Mouse (Mus musculus) midbrain, embryonic 16.5 days (tissue): ENCODE measurements around the gene Thy1. TPM values are rescaled to one million over a fixed set of nuclear protein-coding genes. Genes with fewer than 3 reads are reported as not detected.

Experiments used
- ATAC-seq: fragments of 200-750 bp; cut with Nextera tagmentation; 2 replicates; pipeline ENCODE4 v1.8.0; 2017; ENCODE audit warnings: moderate TSS enrichment
- H3K27ac ChIP-seq: fragments of 300-500 bp; sonication (generic); 2 replicates; pipeline ENCODE4 v1.5.1; 2014; ENCODE audit warnings: mild to moderate bottlenecking, low read length, mixed read lengths
- H3K27me3 ChIP-seq: fragments of 300-500 bp; sonication (generic); 2 replicates; pipeline ENCODE4 v1.6.1; 2014; ENCODE audit warnings: low read depth, low read length, mixed read lengths; ENCODE audit not compliant: control insufficient read depth, insufficient read depth
- H3K36me3 ChIP-seq: fragments of 300-500 bp; sonication (generic); 2 replicates; pipeline ENCODE4 v1.6.1; 2014; ENCODE audit warnings: mild to moderate bottlenecking, low read length, moderate library complexity, mixed read lengths; ENCODE audit not compliant: control insufficient read depth, insufficient read depth
- H3K4me1 ChIP-seq: fragments of 300-500 bp; sonication (generic); 2 replicates; pipeline ENCODE4 v1.6.1; 2014; ENCODE audit warnings: mild to moderate bottlenecking, low read length, mixed read lengths; ENCODE audit not compliant: control insufficient read depth, insufficient read depth
- H3K4me2 ChIP-seq: fragments of 300-500 bp; sonication (generic); 2 replicates; pipeline ENCODE4 v1.6.1; 2014; ENCODE audit warnings: mild to moderate bottlenecking, low read length, mixed read lengths
- H3K4me3 ChIP-seq: fragments of 300-500 bp; sonication (generic); 2 replicates; pipeline ENCODE4 v1.5.1; 2014; ENCODE audit warnings: low read depth, mild to moderate bottlenecking, low read length, moderate library complexity, mixed read lengths
- H3K9ac ChIP-seq: fragments of 300-500 bp; sonication (generic); 2 replicates; pipeline ENCODE4 v1.6.1; 2014; ENCODE audit warnings: low read depth, low read length, mixed read lengths
- H3K9me3 ChIP-seq: fragments of 300-500 bp; sonication (generic); replicated peaks from 2 replicates; pipeline ENCODE4 v1.6.1; 2014; ENCODE audit warnings: mild to moderate bottlenecking, low read length, mixed read lengths; ENCODE audit not compliant: control insufficient read depth, poor library complexity, severe bottlenecking
- WGBS: fragments of 180-500 bp; shearing (Covaris S2); extraction: QIAGEN DNeasy Blood & Tissue Kit; methylation state at CpG from one replicate; pipeline ENCODE4 v1.1.7; 2014; 5-methylcytosine and 5-hydroxymethylcytosine counted together
- polyA plus RNA-seq: library from polyadenylated mRNA; unstranded; fragments of >200 nt; fragmentation: Nextera tagmentation; extraction: Ambion mirVana; gene quantifications from 2 replicates; pipeline ENCODE4 v1.2.1, GENCODE M21; 2015

Thy1 gene
- polyA plus RNA-seq, 1 experiment from 2014 or later: 6.4 TPM

- Histone ChIP-seq H3K9me3 (no peaks in the 10 kb centered on the region), H3K27ac (no peak overlapping the region), H3K4me1 (peaks cover 5% of the 10 kb centered on the region), H3K4me3 (no peak overlapping the region), H3K36me3 (no peaks in the 10 kb centered on the region), H3K4me2 (peak overlapping the region; percentile 87; the same call in 1 of the 2 replicates), H3K27me3 (no peaks in the 10 kb centered on the region), H3K9ac (no peak overlapping the region)
- ATAC-seq: no peak
- 91% methylated on average over 6 of the region's 6 CpGs for WGBS
Observed at GRCm38 (mm10) chr9:44067960-44068330, 24.8 kb downstream of the Thy1 start.

- Histone ChIP-seq H3K4me2 (no peak overlapping the region), H3K4me3 (no peak overlapping the region), H3K4me1 (peaks cover 5% of the 10 kb centered on the region), H3K27ac (no peak overlapping the region), H3K36me3 (no peaks in the 10 kb centered on the region), H3K9me3 (no peaks in the 10 kb centered on the region), H3K9ac (no peak overlapping the region), H3K27me3 (no peaks in the 10 kb centered on the region)
- WGBS: 29% methylated on average over 7 of the region's 7 CpGs
- ATAC-seq: no peak
Observed at GRCm38 (mm10) chr9:44069252-44069651, 26.1 kb downstream of the Thy1 start.

GRCm38 (mm10) chr9:44070113-44070843 lies 27.1 kb downstream of the Thy1 start:
- ATAC-seq: no peak
- no peak overlapping the region for H3K27ac ChIP-seq
- H3K4me2 ChIP-seq: no peak overlapping the region
- H3K9me3 ChIP-seq: no peaks in the 10 kb centered on the region
- 84% methylated on average over 14 of the region's 14 CpGs for WGBS
- H3K36me3 ChIP-seq: no peaks in the 10 kb centered on the region
- peaks cover 5% of the 10 kb centered on the region for H3K4me1 ChIP-seq
- H3K27me3 ChIP-seq: no peaks in the 10 kb centered on the region
- H3K9ac ChIP-seq: no peak overlapping the region
- no peak overlapping the region for H3K4me3 ChIP-seq

GRCm38 (mm10) chr9:44070844-44071231 lies 27.7 kb downstream of the Thy1 start:
- ATAC-seq: no peak
- WGBS: 53% methylated on average over 8 of the region's 8 CpGs
- Histone ChIP-seq H3K9me3 (no peaks in the 10 kb centered on the region), H3K4me3 (no peak overlapping the region), H3K9ac (no peak overlapping the region), H3K4me2 (no peak overlapping the region), H3K27ac (no peak overlapping the region), H3K36me3 (no peaks in the 10 kb centered on the region), H3K4me1 (peaks cover 5% of the 10 kb centered on the region), H3K27me3 (no peaks in the 10 kb centered on the region)

- no peaks in the 10 kb centered on the region for H3K36me3 ChIP-seq
- peaks cover 4% of the 10 kb centered on the region for H3K4me1 ChIP-seq
- H3K27ac ChIP-seq: peak overlapping the region; percentile 77
- peak overlapping the region; percentile 28 for H3K4me2 ChIP-seq
- no peak overlapping the region for H3K4me3 ChIP-seq
- H3K9ac ChIP-seq: no peak overlapping the region
- no peaks in the 10 kb centered on the region for H3K27me3 ChIP-seq
- peak; percentile 72 for ATAC-seq
- 11% methylated on average over 11 of the region's 11 CpGs for WGBS
- H3K9me3 ChIP-seq: no peaks in the 10 kb centered on the region
Observed at GRCm38 (mm10) chr9:44071914-44072598, 28.9 kb downstream of the Thy1 start.

- Histone ChIP-seq H3K27me3 (no peaks in the 10 kb centered on the region), H3K9ac (no peak overlapping the region), H3K4me3 (no peak overlapping the region), H3K4me2 (peak overlapping the region; percentile 28), H3K36me3 (no peaks in the 10 kb centered on the region), H3K27ac (peak overlapping the region; percentile 77), H3K4me1 (no peaks in the 10 kb centered on the region; the same call in 1 of the 2 replicates), H3K9me3 (no peaks in the 10 kb centered on the region)
- 16% methylated on average over 4 of the region's 4 CpGs for WGBS
- peak; percentile 57; the same call in 1 of the 2 replicates for ATAC-seq
Observed at GRCm38 (mm10) chr9:44072599-44072915, 29.4 kb downstream of the Thy1 start.

GRCm38 (mm10) chr9:44073115-44073514 lies 29.9 kb downstream of the Thy1 start:
- H3K4me3 ChIP-seq: no peak overlapping the region
- H3K27ac ChIP-seq: no peak overlapping the region
- 40% methylated on average over 5 of the region's 5 CpGs for WGBS
- no peaks in the 10 kb centered on the region for H3K9me3 ChIP-seq
- H3K36me3 ChIP-seq: no peaks in the 10 kb centered on the region
- no peak overlapping the region; the same call in 1 of the 2 replicates for H3K4me2 ChIP-seq
- ATAC-seq: no peak
- no peak overlapping the region for H3K9ac ChIP-seq
- H3K4me1 ChIP-seq: no peaks in the 10 kb centered on the region; the same call in 1 of the 2 replicates
- H3K27me3 ChIP-seq: no peaks in the 10 kb centered on the region

GRCm38 (mm10) chr9:44074395-44075275 lies 31.5 kb downstream of the Thy1 start:
- Histone ChIP-seq H3K4me1 (no peaks in the 10 kb centered on the region; the same call in 1 of the 2 replicates), H3K27me3 (no peaks in the 10 kb centered on the region), H3K27ac (no peak overlapping the region), H3K36me3 (no peaks in the 10 kb centered on the region), H3K4me2 (no peak overlapping the region), H3K9me3 (no peaks in the 10 kb centered on the region), H3K4me3 (no peak overlapping the region), H3K9ac (no peak overlapping the region)
- no peak for ATAC-seq
- WGBS: 64% methylated on average over 9 of the region's 9 CpGs
